Comparison of ENCODE assay signal across 26 mouse cellular contexts in the genomic region with DNA sequence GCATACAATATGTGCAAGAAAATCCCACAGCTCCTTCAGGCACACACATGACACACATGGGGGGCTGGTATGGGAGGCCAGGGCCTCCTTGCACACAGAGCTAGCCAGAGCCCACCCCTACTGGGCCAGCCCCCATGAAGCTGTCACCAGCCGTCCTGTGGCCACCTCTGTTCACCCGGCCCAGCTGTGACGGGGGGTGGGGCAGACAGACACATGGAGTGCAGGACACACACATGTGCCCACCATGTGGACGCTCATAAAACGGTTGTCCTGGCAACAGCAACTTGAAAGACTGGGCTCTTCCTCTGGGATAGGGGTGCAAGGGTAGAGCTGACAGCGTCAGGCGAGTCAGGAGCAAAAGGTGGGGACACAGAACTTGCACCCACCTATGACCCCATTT. TPM values are rescaled to one million over a fixed set of nuclear protein-coding genes. Genes with fewer than 3 reads are reported as not detected.
DNase-seq lines count a peak whose midpoint lies in the region; ATAC-seq lines count a peak whose summit lies in the region.
"Had no signal": no experiment of that assay in that cellular context is flagged by ENCODE, and none has a peak within 500 bp of the region (broad histone marks: within the 10 kb centered on the region; RNA-seq: fewer than 3 reads in every experiment).

No protein-coding gene starts in this region.

- peaks cover 54% of the 10 kb centered on the region for H3K27me3 ChIP-seq in embryonic facial prominence, embryonic 13.5 days

- 47% methylated on average over 7 of the region's 7 CpGs for whole genome bisulfite sequencing in embryonic facial prominence, embryonic 13.5 days

- H3K4me2 ChIP-seq in embryonic facial prominence, embryonic 13.5 days, result no peak overlapping the region
- H3K4me2 ChIP-seq: embryonic facial prominence, embryonic 15.5 days; hindbrain, embryonic 15.5 days; limb, embryonic 12.5 days; liver, embryonic 13.5 days had no signal

- H3K36me3 ChIP-seq in embryonic facial prominence, embryonic 13.5 days, result no peaks in the 10 kb centered on the region
- H3K36me3 ChIP-seq: embryonic facial prominence, embryonic 15.5 days; hindbrain, embryonic 15.5 days; limb, embryonic 12.5 days; liver, embryonic 13.5 days had no signal

- H3K4me1 ChIP-seq in embryonic facial prominence, embryonic 13.5 days, result peaks cover 44% of the 10 kb centered on the region

- H3K9ac ChIP-seq in embryonic facial prominence, embryonic 13.5 days, result 0 out of 2 replicates have a peak overlapping the region, but pooled peaks have one; percentile 6
- H3K9ac ChIP-seq: embryonic facial prominence, embryonic 15.5 days; hindbrain, embryonic 15.5 days; limb, embryonic 12.5 days; liver, embryonic 13.5 days had no signal

- no peak overlapping the region for H3K4me3 ChIP-seq in embryonic facial prominence, embryonic 13.5 days
- H3K4me3 ChIP-seq: embryonic facial prominence, embryonic 15.5 days; hindbrain, embryonic 15.5 days; left cerebral cortex, adult 2 months; limb, embryonic 12.5 days; liver, embryonic 13.5 days had no signal

- H3K9me3 ChIP-seq in embryonic facial prominence, embryonic 13.5 days, result no peaks in the 10 kb centered on the region
- H3K9me3 ChIP-seq: embryonic facial prominence, embryonic 15.5 days; hindbrain, embryonic 15.5 days; limb, embryonic 12.5 days; liver, embryonic 13.5 days had no signal

- no peak overlapping the region for H3K27ac ChIP-seq in embryonic facial prominence, embryonic 13.5 days
- H3K27ac ChIP-seq: embryonic facial prominence, embryonic 15.5 days; hindbrain, embryonic 15.5 days; kidney, postnatal 0 days; left cerebral cortex, adult 2 months; limb, embryonic 12.5 days; liver, embryonic 13.5 days had no signal

- no peak for ATAC-seq in embryonic facial prominence, embryonic 13.5 days (ENCODE audit: insufficient number of reproducible peaks, insufficient read depth, low FRiP score, low TSS enrichment, low read depth)
- ATAC-seq: forebrain, embryonic 16.5 days had no signal

- peak; percentile 11 for DNase-seq in cerebellum, adult 8-10 months
- no peak for DNase-seq in cerebellum, postnatal 4 days (ENCODE audit: low spot score in 2 of 2)
- DNase-seq in lung, postnatal 10 days, result peak; percentile 45
- no peak for DNase-seq in lung, postnatal 4 days
- DNase-seq in mesoderm, embryonic 11.5 days (ENCODE audit: low read depth, low spot score), result peak; percentile 67
- DNase-seq in left cerebral cortex, adult 8-10 months (ENCODE audit: low spot score in 2 of 2), result no peak
- DNase-seq: cerebellum, adult 2 months; gastrocnemius, postnatal 14 days; heart, adult 18-20 months; kidney, adult 2 months; liver, embryonic 13.5 days; lung, adult 2 months; right cerebral cortex, postnatal 14 days; thymus, adult 2 months; thymus, postnatal 4 days had no signal

RNA-seq across cellular contexts. Expression of gene Nrtn, which starts 1.9 kb away (rescaled TPM):
- polyA plus RNA-seq in embryonic facial prominence, embryonic 13.5 days (2015; fragmentation: Nextera tagmentation; extraction: Ambion mirVana), result 17.7 and 18.4 TPM in 2 replicates
- 1 to 10 TPM; 4.0 to 4.5 (median 4.2) TPM for total RNA-seq in left cerebral cortex, adult 8-10 months (2022)
- total RNA-seq: common myeloid progenitor, adult 5-6 weeks; megakaryocyte-erythroid progenitor cell, adult 5-6 weeks; monocyte, adult 5-6 weeks; neutrophil, adult 5-6 weeks had no signal

RNA-seq across cellular contexts. Expression of gene Dus3l, which starts 5.3 kb away (rescaled TPM):
- 40.5 and 46.5 TPM in 2 replicates for polyA plus RNA-seq in embryonic facial prominence, embryonic 13.5 days (2015; fragmentation: Nextera tagmentation; extraction: Ambion mirVana)
- 10 to 100 TPM; 60.1 to 66.1 (median 60.8) TPM for total RNA-seq in left cerebral cortex, adult 8-10 months (2022)

RNA-seq across cellular contexts. Expression of gene Prr22, which starts 10.8 kb away (rescaled TPM):
- 1.2 and 1.7 TPM in 2 replicates for polyA plus RNA-seq in embryonic facial prominence, embryonic 13.5 days (2015; fragmentation: Nextera tagmentation; extraction: Ambion mirVana)
- total RNA-seq in left cerebral cortex, adult 8-10 months (2022), result 1 to 10 TPM in 2 of 4 experiments, under 1 TPM in 2; 0.78 to 1.2 (median 0.99) TPM
- total RNA-seq: common myeloid progenitor, adult 5-6 weeks had no signal

RNA-seq across cellular contexts. Expression of gene Vmac, which starts 41.4 kb away (rescaled TPM):
- polyA plus RNA-seq in embryonic facial prominence, embryonic 13.5 days (2015; fragmentation: Nextera tagmentation; extraction: Ambion mirVana), result 19.2 and 24.6 TPM in 2 replicates
- 10 to 100 TPM; 10.4 to 15.7 (median 13.8) TPM for total RNA-seq in left cerebral cortex, adult 8-10 months (2022)

RNA-seq across cellular contexts. Expression of gene Ndufa11, which starts 41.7 kb away (rescaled TPM):
- polyA plus RNA-seq in embryonic facial prominence, embryonic 13.5 days (2015; fragmentation: Nextera tagmentation; extraction: Ambion mirVana), result 397 and 420 TPM in 2 replicates
- 100 to 1,000 TPM; 185 to 224 (median 208) TPM for total RNA-seq in left cerebral cortex, adult 8-10 months (2022)

Comparison
In these comparisons a context has a peak if more than half of its experiments do, and no peak if none do; other contexts are left out.
1. DNase-seq: peak in cerebellum, adult 8-10 months (single experiment), lung, postnatal 10 days (single experiment) and mesoderm, embryonic 11.5 days (single experiment); none in cerebellum, postnatal 4 days (0 of 2), lung, postnatal 4 days (0 of 2) and left cerebral cortex, adult 8-10 months (0 of 2).